Comparison of ENCODE assay signal across 30 mouse cellular contexts in the genomic region with DNA sequence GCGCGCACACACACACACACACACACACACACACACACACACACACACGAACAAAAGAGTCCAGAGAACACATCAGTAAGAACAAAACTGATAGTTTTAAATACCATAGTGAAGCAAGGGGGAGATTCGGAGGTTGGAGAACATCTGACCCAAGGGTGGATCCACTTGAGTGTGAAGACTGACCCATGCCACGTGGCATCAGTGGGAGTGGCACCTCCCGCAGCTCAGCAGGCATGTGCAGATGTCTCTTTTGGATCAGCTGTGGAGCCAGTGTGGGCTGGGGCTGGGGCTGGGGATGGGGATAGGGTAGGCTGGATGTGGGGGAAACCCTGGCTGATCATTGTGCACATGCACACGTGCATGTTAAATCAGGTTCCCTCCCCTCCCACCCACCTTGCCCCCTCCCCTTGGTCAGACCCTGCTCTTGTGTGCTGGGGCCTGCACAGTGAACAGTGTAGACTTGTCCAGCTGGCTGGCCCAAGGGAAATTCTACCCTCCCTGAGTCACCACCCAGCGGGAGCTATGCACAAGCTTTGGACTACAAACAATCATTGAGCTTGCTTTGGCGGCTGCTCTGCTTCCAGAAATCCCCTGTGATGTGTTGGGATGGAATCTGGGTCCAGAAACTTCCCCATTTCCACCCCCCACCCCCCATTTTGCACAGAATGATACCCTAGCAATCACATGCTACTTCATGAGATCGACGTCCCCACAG. TPM values are rescaled to one million over a fixed set of nuclear protein-coding genes. Genes with fewer than 3 reads are reported as not detected.
DNase-seq lines count a peak whose midpoint lies in the region; ATAC-seq and TF ChIP-seq lines count a peak whose summit lies in the region.
"Had no signal": no experiment of that assay in that cellular context is flagged by ENCODE, and none has a peak within 500 bp of the region (broad histone marks: within the 10 kb centered on the region; RNA-seq: fewer than 3 reads in every experiment).

No protein-coding gene starts in this region.

- TF ChIP-seq CTCF in Patski (IDR thresholded peaks at IDR 0.05) = no peak
- no peak for TF ChIP-seq CTCF in cerebellum, adult 2 months (IDR thresholded peaks at IDR 0.05; ENCODE audit: borderline replicate concordance, insufficient read depth, low read depth, low read length)

- peaks cover 10% of the 10 kb centered on the region for H3K4me1 ChIP-seq in cerebellum, adult 2 months (ENCODE audit: control insufficient read depth, insufficient read depth, low read length)
- H3K4me1 ChIP-seq: embryonic facial prominence, embryonic 15.5 days; hindbrain, embryonic 12.5 days; limb, embryonic 15.5 days; neural tube, embryonic 13.5 days had no signal

- CTCF ChIA-PET in Patski (lab: Charles Lee) = interaction anchor here (1.1 to 1.3 kb wide), 2 partner anchors 16 to 19 kb away, joined by 3 read pairs; no protein-coding TSS in a partner anchor

- intact Hi-C loops in gastrocnemius, postnatal 14 days (cut with DNase I; ENCODE audit: low total_unique reads) = no loop called here

- no peak overlapping the region for H3K27ac ChIP-seq in cerebellum, adult 2 months (ENCODE audit: insufficient read depth, low read length)
- H3K27ac ChIP-seq: embryonic facial prominence, embryonic 15.5 days; heart, adult 2 months; hindbrain, embryonic 12.5 days; left cerebral cortex, adult 2 months; limb, embryonic 15.5 days; liver, embryonic 14.5 days; neural tube, embryonic 13.5 days had no signal

- peak; percentile 8 for ATAC-seq in Patski
- ATAC-seq: forebrain, embryonic 16.5 days; inflammation-experienced regulatory T-cells, adult 6 months had no signal

- H3K4me3 ChIP-seq in cerebellum, adult 2 months (replicated peaks; ENCODE audit: insufficient read depth, low read depth, low read length) = no peak overlapping the region
- H3K4me3 ChIP-seq: embryonic facial prominence, embryonic 15.5 days; heart, adult 2 months; hindbrain, embryonic 12.5 days; left cerebral cortex, adult 2 months; limb, embryonic 15.5 days; neural tube, embryonic 13.5 days had no signal

- no peak for TF ChIP-seq POLR2A in cerebellum, adult 2 months (IDR thresholded peaks at IDR 0.05; ENCODE audit: borderline replicate concordance, insufficient read depth, low read length)

- POLR2A ChIA-PET in Patski (lab: Charles Lee) = no interaction called here

- 70% methylated on average over 11 of the region's 11 CpGs for WGBS in cerebellum, adult 2 months

- no peaks in the 10 kb centered on the region for H3K27me3 ChIP-seq in Patski
- no peaks in the 10 kb centered on the region for H3K27me3 ChIP-seq in cerebellum, adult 2 months (ENCODE audit: control insufficient read depth, insufficient read depth, low read length)
- H3K27me3 ChIP-seq: embryonic facial prominence, embryonic 15.5 days; hindbrain, embryonic 12.5 days; limb, embryonic 15.5 days; neural tube, embryonic 13.5 days had no signal

- peak; percentile 50 for DNase-seq in gastrocnemius, postnatal 14 days
- DNase-seq in gastrocnemius, postnatal 4 days (ENCODE audit: low spot score in 2 of 2) = no peak
- DNase-seq in lung, postnatal 10 days = peak; percentile 39
- DNase-seq in lung, postnatal 36 days = no peak
- peak; percentile 28 for DNase-seq in Patski (ENCODE audit: low read depth, low spot score)
- DNase-seq in cerebellum, adult 2 months = no peak
- no peak for DNase-seq in T-cell, adult 2 months (ENCODE audit: low spot score)
- DNase-seq: adrenal gland, postnatal 36 days; B cell, adult 2 months; cerebellum, adult 9-11 months; kidney, adult 18-20 months; layer of hippocampus, adult 9-11 months; left cerebral cortex, postnatal 4 days; lung, embryonic 14.5 days; lung, postnatal 4 days; midbrain, embryonic 14.5 days; retina, postnatal 1 day; right cerebral cortex, postnatal 25 days; spleen, adult 18-20 months; thymus, postnatal 25 days had no signal

- in situ Hi-C loops in Patski (cut with MboI; ENCODE audit: low pct_unique_long_range_greater_than_20kb) = no loop called here

RNA-seq across cellular contexts. Expression of a gene that starts 37.7 kb away (rescaled TPM):
- total RNA-seq in gastrocnemius, postnatal 14 days (2021) = 1 to 10 TPM; 2.1 to 3.7 TPM
- total RNA-seq in gastrocnemius, postnatal 4 days (2021) = 1 to 10 TPM; 3.2 to 4.6 TPM
- 0.58 TPM for polyA plus RNA-seq in Patski (2021)
- polyA plus RNA-seq in cerebellum, adult 2 months (2012; rRNA removed) = 1.2 and 1.8 TPM in 2 replicates
- polyA plus RNA-seq: hindbrain, embryonic 12.5 days had no signal

RNA-seq across cellular contexts. Expression of a gene that starts 48.4 kb away (rescaled TPM):
- under 1 TPM; 0.23 to 0.33 TPM for total RNA-seq in gastrocnemius, postnatal 14 days (2021)
- total RNA-seq in gastrocnemius, postnatal 4 days (2021) = under 1 TPM; 0.31 to 0.32 TPM
- polyA plus RNA-seq in Patski (2021) = 0.44 TPM
- polyA plus RNA-seq in cerebellum, adult 2 months (2012; rRNA removed) = 0.32 and 0.44 TPM in 2 replicates
- total RNA-seq: left cerebral cortex, postnatal 4 days had no signal
- polyA plus RNA-seq: heart, postnatal 0 days; hindbrain, embryonic 12.5 days; liver, embryonic 14.5 days; neural tube, embryonic 13.5 days had no signal

RNA-seq across cellular contexts. Expression of a gene that starts 51.6 kb away (rescaled TPM):
- 1 to 10 TPM; 8.7 to 9.1 TPM for total RNA-seq in gastrocnemius, postnatal 14 days (2021)
- 10 to 100 TPM; 16.1 to 17.0 TPM for total RNA-seq in gastrocnemius, postnatal 4 days (2021)
- polyA plus RNA-seq in Patski (2021) = 30.7 TPM
- 5.6 and 6.0 TPM in 2 replicates for polyA plus RNA-seq in cerebellum, adult 2 months (2012; rRNA removed)

Comparison
In these comparisons a context has a peak if more than half of its experiments do, and no peak if none do; other contexts are left out.
1. DNase-seq: peak in gastrocnemius, postnatal 14 days (single experiment), lung, postnatal 10 days (single experiment) and Patski (single experiment); none in gastrocnemius, postnatal 4 days (0 of 2), lung, postnatal 36 days (single experiment), cerebellum, adult 2 months (0 of 2) and T-cell, adult 2 months (single experiment).